Mouse (Mus musculus) E14TG2a.4 (cell line): Measurements from ENCODE around the gene Lrrc46.

Experiments used
- H3K27me3 ChIP-seq: 2 replicates; pipeline ENCODE4 v1.6.1; 2014; ENCODE audit warnings: low read length, control low read depth; ENCODE audit not compliant: insufficient read depth
- H3K36me3 ChIP-seq: 2 replicates; pipeline ENCODE4 v1.6.1; 2014; ENCODE audit warnings: low read length, control low read depth; ENCODE audit not compliant: insufficient read depth
- H3K4me1 ChIP-seq: replicated peaks from 2 replicates; pipeline ENCODE4 v1.6.1; 2014; ENCODE audit warnings: low read depth, low read length, control low read depth
- H3K4me3 ChIP-seq: replicated peaks from 2 replicates; pipeline ENCODE4 v1.5.1; 2014; ENCODE audit warnings: mild to moderate bottlenecking, low read length
- H3K9me3 ChIP-seq: 2 replicates; pipeline ENCODE4 v1.6.1; 2014; ENCODE audit warnings: low read length, control low read depth
- CTCF ChIP-seq: conservative IDR thresholded peaks from 2 replicates; pipeline ENCODE4 v1.5.1; 2014; ENCODE audit warnings: low read length
- NANOG ChIP-seq: IDR thresholded peaks from 2 replicates; pipeline ENCODE4 v1.6.1; 2014; ENCODE audit warnings: borderline replicate concordance, low read length, mixed read lengths
- POU5F1 ChIP-seq: IDR thresholded peaks from 2 replicates; pipeline ENCODE4 v1.6.1; 2014; ENCODE audit warnings: low read length, borderline replicate concordance

The Lrrc46 gene

GRCm38 (mm10) chr11:97041022-97041899, at the start of gene Lrrc46, which contains the start of gene Mrpl10:
Lrrc46 (minus strand) TSS chr11:97041407.
Mrpl10 (plus strand) TSS chr11:97041560.
- H3K27me3 ChIP-seq = peaks cover 3% of the 10 kb centered on the region; the same call in 1 of the 2 replicates
- peaks cover 31% of the 10 kb centered on the region for H3K36me3 ChIP-seq
- H3K4me3 ChIP-seq = peak within 1 kb of the TSS; percentile 93
- H3K4me1 ChIP-seq = peaks cover 65% of the 10 kb centered on the region
- no peak for TF ChIP-seq CTCF
- no peak for TF ChIP-seq POU5F1
- TF ChIP-seq NANOG = no peak
- no peaks in the 10 kb centered on the region for H3K9me3 ChIP-seq

GRCm38 (mm10) chr11:97086365-97086764, 45.2 kb upstream of the Lrrc46 start:
- Histone ChIP-seq H3K4me3 (no peak overlapping the region), H3K4me1 (peaks cover 32% of the 10 kb centered on the region), H3K9me3 (peaks cover 19% of the 10 kb centered on the region), H3K27me3 (peaks cover 21% of the 10 kb centered on the region), H3K36me3 (no peaks in the 10 kb centered on the region)
- TF ChIP-seq CTCF (no peak), NANOG (no peak), POU5F1 (no peak)

GRCm38 (mm10) chr11:97084821-97085505, 43.8 kb upstream of the Lrrc46 start:
- Histone ChIP-seq H3K4me3 (no peak overlapping the region), H3K4me1 (peaks cover 32% of the 10 kb centered on the region), H3K9me3 (peaks cover 19% of the 10 kb centered on the region), H3K27me3 (peaks cover 21% of the 10 kb centered on the region), H3K36me3 (no peaks in the 10 kb centered on the region)
- TF ChIP-seq POU5F1 (no peak), CTCF (no peak), NANOG (no peak)

GRCm38 (mm10) chr11:97083401-97084140, 42.4 kb upstream of the Lrrc46 start:
- Histone ChIP-seq H3K27me3 (peaks cover 21% of the 10 kb centered on the region), H3K9me3 (peaks cover 13% of the 10 kb centered on the region), H3K36me3 (no peaks in the 10 kb centered on the region), H3K4me3 (no peak overlapping the region; the same call in 1 of the 2 replicates), H3K4me1 (peaks cover 34% of the 10 kb centered on the region)
- TF ChIP-seq POU5F1 (no peak), CTCF (no peak), NANOG (no peak)

DNA sequence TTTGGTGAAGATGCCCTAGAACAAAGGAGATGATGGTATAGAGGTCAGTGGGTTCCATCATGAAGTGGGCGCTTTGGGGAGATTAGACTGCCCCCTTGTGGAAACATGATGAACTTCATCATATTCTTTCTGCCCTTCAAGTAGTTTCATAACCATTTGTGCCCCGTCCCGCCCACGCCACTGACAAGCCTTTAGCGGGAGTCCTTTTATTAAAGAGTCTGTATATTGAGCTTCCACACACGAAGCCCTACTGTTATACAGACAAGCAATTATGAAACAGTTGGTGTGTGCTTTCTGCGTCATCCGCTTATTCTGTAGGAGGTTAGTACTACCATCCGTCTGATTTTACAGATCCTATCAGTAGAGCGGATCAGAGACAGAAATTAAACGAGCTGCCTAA, 41.8 kb upstream of the Lrrc46 start:
- H3K4me1 ChIP-seq = peaks cover 34% of the 10 kb centered on the region
- H3K27me3 ChIP-seq = peaks cover 21% of the 10 kb centered on the region
- H3K4me3 ChIP-seq = no peak overlapping the region; the same call in 1 of the 2 replicates
- peaks cover 9% of the 10 kb centered on the region for H3K9me3 ChIP-seq
- TF ChIP-seq CTCF (peak; percentile 75), POU5F1 (no peak)
- no peaks in the 10 kb centered on the region for H3K36me3 ChIP-seq

GRCm38 (mm10) chr11:97080291-97080690, 39.1 kb upstream of the Lrrc46 start:
- Histone ChIP-seq H3K27me3 (peaks cover 21% of the 10 kb centered on the region), H3K4me3 (no peak overlapping the region), H3K4me1 (peaks cover 26% of the 10 kb centered on the region), H3K36me3 (no peaks in the 10 kb centered on the region), H3K9me3 (no peaks in the 10 kb centered on the region)
- TF ChIP-seq NANOG = no peak
- no peak for TF ChIP-seq POU5F1
- no peak for TF ChIP-seq CTCF

- H3K9me3 ChIP-seq = no peaks in the 10 kb centered on the region
- peaks cover 7% of the 10 kb centered on the region for H3K27me3 ChIP-seq
- H3K4me3 ChIP-seq = no peak overlapping the region
- no peak for TF ChIP-seq CTCF
- TF ChIP-seq NANOG = no peak
- TF ChIP-seq POU5F1 = no peak
- H3K36me3 ChIP-seq = no peaks in the 10 kb centered on the region
- peaks cover 14% of the 10 kb centered on the region for H3K4me1 ChIP-seq
Observed at GRCm38 (mm10) chr11:97078751-97079150, 37.5 kb upstream of the Lrrc46 start.

DNA sequence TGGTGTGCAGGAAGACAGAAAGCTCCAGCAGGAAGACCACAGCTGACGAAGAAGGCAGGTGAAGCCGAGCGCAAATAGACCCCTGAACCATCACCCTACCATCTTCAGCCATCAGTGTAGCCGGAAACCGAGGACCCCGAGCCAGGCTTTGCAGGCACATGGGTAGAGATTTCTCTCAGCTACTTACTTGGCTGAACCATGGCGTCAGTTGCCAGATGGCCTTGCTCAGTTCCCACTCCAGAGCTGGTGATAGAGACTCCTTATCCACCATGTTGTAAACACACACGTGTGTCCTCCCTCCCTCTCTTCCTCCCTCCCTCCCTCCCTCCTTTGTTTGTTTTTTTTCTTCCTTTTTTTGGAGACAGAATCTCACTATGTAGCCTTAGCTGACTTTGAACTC, 33.0 kb upstream of the Lrrc46 start:
- TF ChIP-seq NANOG (no peak), POU5F1 (no peak), CTCF (no peak)
- Histone ChIP-seq H3K4me1 (peaks cover 19% of the 10 kb centered on the region), H3K9me3 (no peaks in the 10 kb centered on the region), H3K27me3 (no peaks in the 10 kb centered on the region), H3K4me3 (no peak overlapping the region), H3K36me3 (peaks cover 2% of the 10 kb centered on the region; the same call in 1 of the 2 replicates)
